Mouse (Mus musculus): ENCODE measurements around the gene Pigh. TPM values are rescaled to one million over a fixed set of nuclear protein-coding genes. Genes with fewer than 3 reads are reported as not detected.

Gene Pigh
- total RNA-seq, 2 experiments from 2014 or later, result 1.7 to 2.4 TPM

GRCm38 (mm10) chr12:79067526-79067925 lies 21.9 kb downstream of the Pigh start:
- DNase-seq (ENCODE audit: low spot score), result peak; percentile 63

GRCm38 (mm10) chr12:79066431-79066830 lies 23.0 kb downstream of the Pigh start:
- no peak for DNase-seq (ENCODE audit: low spot score)

- DNase-seq (ENCODE audit: low spot score), result no peak
Observed at GRCm38 (mm10) chr12:79064451-79064850, 25.0 kb downstream of the Pigh start.

GRCm38 (mm10) chr12:79060766-79061652 lies 28.4 kb downstream of the Pigh start:
- DNase-seq (ENCODE audit: low spot score), result no peak

- DNase-seq (ENCODE audit: low spot score), result no peak
Observed at GRCm38 (mm10) chr12:79060134-79060533, 29.3 kb downstream of the Pigh start.

GRCm38 (mm10) chr12:79059573-79059972 lies 29.9 kb downstream of the Pigh start:
- no peak for DNase-seq (ENCODE audit: low spot score)

- no peak for DNase-seq (ENCODE audit: low spot score)
Observed at GRCm38 (mm10) chr12:79055276-79055675, 34.2 kb downstream of the Pigh start.

- no peak for DNase-seq (ENCODE audit: low spot score)
Observed at GRCm38 (mm10) chr12:79052073-79052472, 37.4 kb downstream of the Pigh start.

- no peak for DNase-seq (ENCODE audit: low spot score)
Observed at GRCm38 (mm10) chr12:79050545-79051212, 38.8 kb downstream of the Pigh start.

- DNase-seq (ENCODE audit: low spot score), result peak; percentile 23
Observed at GRCm38 (mm10) chr12:79049807-79050206, 39.6 kb downstream of the Pigh start.

- no peak for DNase-seq (ENCODE audit: low spot score)
Observed at GRCm38 (mm10) chr12:79048898-79049297, 40.6 kb downstream of the Pigh start.

- no peak for DNase-seq (ENCODE audit: low spot score)
Observed at GRCm38 (mm10) chr12:79047203-79047602, 42.2 kb downstream of the Pigh start.

- DNase-seq (ENCODE audit: low spot score), result no peak
Observed at GRCm38 (mm10) chr12:79046171-79046570, 43.3 kb downstream of the Pigh start.

- peak; percentile 84 for DNase-seq (ENCODE audit: low spot score)
Observed at GRCm38 (mm10) chr12:79044668-79045067, 44.8 kb downstream of the Pigh start.

GRCm38 (mm10) chr12:79041436-79041835 lies 48.0 kb downstream of the Pigh start:
- no peak for DNase-seq (ENCODE audit: low spot score)

GRCm38 (mm10) chr12:79040201-79040827 lies 49.1 kb downstream of the Pigh start:
- DNase-seq (ENCODE audit: low spot score), result no peak

- DNase-seq (ENCODE audit: low spot score), result no peak
Observed at GRCm38 (mm10) chr12:79039708-79040107, 49.7 kb downstream of the Pigh start.

- DNase-seq (ENCODE audit: low spot score), result no peak
Observed at GRCm38 (mm10) chr12:79035349-79035748, 54.1 kb downstream of the Pigh start.

GRCm38 (mm10) chr12:79034331-79034730 lies 55.1 kb downstream of the Pigh start:
- no peak for DNase-seq (ENCODE audit: low spot score)

Data from gastrocnemius, adult 18-20 months (tissue).